Mouse (Mus musculus) heart, embryonic 16.5 days (tissue): ENCODE measurements at regions not wholly inside any gene's neighbourhood (a gene's known extent, or its start where the extent isn't known, plus 50 kb on each side); places are given as distances from the start of the nearest gene placed in this dataset.
"Not testable (repeated sequence)": the region's sequence is repeated elsewhere in the genome, so short reads cannot be mapped to it uniquely, and the experiment has no call there.

Experiments used
- ATAC-seq: fragments of 200-750 bp; cut with Nextera tagmentation; replicated peaks from 2 replicates; pipeline ENCODE4 v1.8.0; 2017; ENCODE audit warnings: moderate number of reproducible peaks; ENCODE audit not compliant: insufficient read depth, low FRiP score; ENCODE audit errors: extremely low read depth
- H3K27ac ChIP-seq: fragments of 300-500 bp; sonication (generic); 2 replicates; pipeline ENCODE4 v1.5.1; 2014; ENCODE audit warnings: mild to moderate bottlenecking, low read length, control low read depth, moderate library complexity
- H3K27me3 ChIP-seq: fragments of 300-500 bp; sonication (generic); 2 replicates; pipeline ENCODE4 v1.6.1; 2014; ENCODE audit warnings: low read length, mixed read lengths; ENCODE audit not compliant: control insufficient read depth, insufficient read depth
- H3K36me3 ChIP-seq: fragments of 300-500 bp; sonication (generic); 2 replicates; pipeline ENCODE4 v1.6.1; 2014; ENCODE audit not compliant: control insufficient read depth, insufficient read depth
- H3K4me1 ChIP-seq: fragments of 300-500 bp; sonication (generic); 2 replicates; pipeline ENCODE4 v1.6.1; 2014; ENCODE audit warnings: low read length, mixed read lengths; ENCODE audit not compliant: control insufficient read depth, insufficient read depth
- H3K4me2 ChIP-seq: fragments of 300-500 bp; sonication (generic); 2 replicates; pipeline ENCODE4 v1.6.1; 2014; ENCODE audit warnings: low read depth, mild to moderate bottlenecking, control low read depth, low read length
- H3K4me3 ChIP-seq: fragments of 300-500 bp; sonication (generic); 2 replicates; pipeline ENCODE4 v1.5.1; 2014; ENCODE audit warnings: mild to moderate bottlenecking, control low read depth, low read length
- H3K9ac ChIP-seq: fragments of 300-500 bp; sonication (generic); 2 replicates; pipeline ENCODE4 v1.6.1; 2014; ENCODE audit warnings: low read length, control low read depth
- H3K9me3 ChIP-seq: fragments of 300-500 bp; sonication (generic); replicated peaks from 2 replicates; pipeline ENCODE4 v1.6.1; 2016; ENCODE audit warnings: low read length; ENCODE audit not compliant: control insufficient read depth
- WGBS: fragments of 180-500 bp; shearing (Covaris S2); extraction: QIAGEN DNeasy Blood & Tissue Kit; methylation state at CpG from one replicate; pipeline ENCODE4 v1.1.7; 2014; 5-methylcytosine and 5-hydroxymethylcytosine counted together

DNA sequence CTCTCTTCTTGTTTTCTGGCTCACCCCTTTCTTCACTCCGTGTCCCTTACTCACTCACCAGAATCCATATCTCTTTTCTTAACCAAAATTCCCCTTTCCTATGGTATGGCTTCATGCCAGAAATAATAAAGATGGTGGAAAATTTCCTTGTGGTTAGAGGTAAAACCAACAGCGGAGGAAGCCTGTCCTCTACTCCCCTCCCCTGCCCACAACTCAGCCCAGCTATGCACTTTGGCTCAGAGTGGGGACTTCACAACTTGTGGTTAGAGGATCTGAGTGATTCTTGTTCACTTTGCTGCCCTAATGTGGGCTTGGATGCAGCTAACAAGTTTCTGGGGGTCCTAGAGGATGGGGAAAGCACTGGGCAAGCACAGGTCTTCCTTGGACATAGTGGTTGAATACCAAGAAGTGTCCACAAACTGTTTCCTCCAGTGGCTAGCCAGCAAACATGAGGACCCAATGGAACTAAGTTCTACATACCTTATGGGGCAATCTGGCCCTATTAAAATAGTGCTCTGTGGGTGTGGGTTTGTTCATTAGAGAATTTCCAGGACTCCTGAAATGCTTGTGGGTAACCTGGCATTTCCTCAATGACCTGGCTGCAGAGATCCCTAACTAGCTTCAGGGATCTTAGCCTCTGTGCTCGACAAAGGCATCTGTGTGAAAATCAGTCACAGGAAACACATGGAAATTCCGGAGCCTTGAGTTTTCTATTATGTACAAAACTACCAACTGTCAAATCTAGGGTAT, 118.9 kb upstream of the Rasgrp1 start:
- Histone ChIP-seq H3K36me3 (no peaks in the 10 kb centered on the region), H3K4me2 (no peak overlapping the region), H3K9ac (no peak overlapping the region), H3K9me3 (no peaks in the 10 kb centered on the region), H3K4me3 (no peak overlapping the region), H3K27me3 (no peaks in the 10 kb centered on the region), H3K27ac (no peak overlapping the region), H3K4me1 (no peaks in the 10 kb centered on the region)
- 58% methylated on average over 4 of the region's 4 CpGs for WGBS
- ATAC-seq = no peak

GRCm38 (mm10) chr2:117474885-117475542, 132.2 kb upstream of the Rasgrp1 start:
- no peak overlapping the region for H3K4me2 ChIP-seq
- H3K36me3 ChIP-seq = no peaks in the 10 kb centered on the region
- H3K4me1 ChIP-seq = no peaks in the 10 kb centered on the region
- no peak overlapping the region for H3K9ac ChIP-seq
- no peaks in the 10 kb centered on the region for H3K27me3 ChIP-seq
- no peak for ATAC-seq
- no peak overlapping the region for H3K4me3 ChIP-seq
- 68% methylated on average over 2 of the region's 2 CpGs for WGBS
- no peaks in the 10 kb centered on the region for H3K9me3 ChIP-seq
- H3K27ac ChIP-seq = no peak overlapping the region

- WGBS = 39% methylated on average over 3 of the region's 3 CpGs
- no peaks in the 10 kb centered on the region for H3K9me3 ChIP-seq
Measured at GRCm38 (mm10) chr2:117475561-117475960, 132.8 kb upstream of the Rasgrp1 start.

GRCm38 (mm10) chr2:117477503-117477902, 134.7 kb upstream of the Rasgrp1 start:
- H3K27ac ChIP-seq, H3K36me3 ChIP-seq, H3K9me3 ChIP-seq, H3K4me2 ChIP-seq, H3K4me1 ChIP-seq, H3K9ac ChIP-seq, H3K27me3 ChIP-seq, H3K4me3 ChIP-seq, ATAC-seq: not testable (repeated sequence)
- WGBS = 76% methylated on average over 11 of the region's 11 CpGs

More at GRCm38 (mm10) chr2:117475561-117475960, 132.8 kb upstream of the Rasgrp1 start:
- Histone ChIP-seq H3K4me2 (no peak overlapping the region), H3K27me3 (no peaks in the 10 kb centered on the region), H3K9ac (no peak overlapping the region), H3K36me3 (no peaks in the 10 kb centered on the region), H3K27ac (no peak overlapping the region), H3K4me1 (no peaks in the 10 kb centered on the region), H3K4me3 (no peak overlapping the region)
- ATAC-seq = no peak

DNA sequence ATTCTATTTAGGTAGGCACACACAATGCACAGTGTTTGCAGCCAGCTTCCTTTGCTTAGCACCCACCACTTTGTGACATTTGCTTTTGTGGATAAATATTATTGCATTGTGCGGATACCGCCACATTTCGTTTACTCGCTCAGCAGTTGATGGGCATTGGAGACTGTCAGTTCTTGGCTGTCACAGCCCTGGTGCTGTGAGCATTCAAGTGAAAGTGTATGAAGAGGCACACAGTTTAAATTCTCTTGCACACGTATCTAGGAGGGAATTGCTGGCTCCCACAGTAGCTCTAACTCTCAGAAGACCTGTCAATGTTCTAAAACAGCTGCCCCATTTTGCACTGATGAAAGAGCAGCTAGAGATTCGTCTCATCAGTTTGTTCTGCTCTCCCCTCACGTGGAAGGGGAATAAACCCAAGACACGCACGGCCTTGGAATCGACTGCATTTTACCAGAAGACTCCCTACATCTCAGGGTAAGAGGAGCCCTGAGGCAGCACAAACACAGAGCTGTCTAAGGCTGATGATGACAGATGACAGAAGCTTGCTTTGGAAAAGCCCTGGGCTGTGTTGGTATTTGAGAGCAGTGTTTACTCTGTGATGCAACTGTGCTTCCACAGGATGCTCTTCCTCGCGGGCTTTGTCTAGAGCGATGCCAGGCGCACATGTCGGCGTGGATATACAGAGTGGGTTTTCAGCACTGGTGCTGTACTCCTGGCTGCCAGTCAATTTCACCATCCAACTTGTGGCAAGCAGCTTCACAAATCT, 136.6 kb upstream of the Rasgrp1 start:
- H3K9me3 ChIP-seq, H3K9ac ChIP-seq, H3K27me3 ChIP-seq, H3K4me3 ChIP-seq, H3K36me3 ChIP-seq, H3K27ac ChIP-seq, ATAC-seq, H3K4me1 ChIP-seq, H3K4me2 ChIP-seq: not testable (repeated sequence)
- WGBS = 60% methylated on average over 14 of the region's 16 CpGs

DNA sequence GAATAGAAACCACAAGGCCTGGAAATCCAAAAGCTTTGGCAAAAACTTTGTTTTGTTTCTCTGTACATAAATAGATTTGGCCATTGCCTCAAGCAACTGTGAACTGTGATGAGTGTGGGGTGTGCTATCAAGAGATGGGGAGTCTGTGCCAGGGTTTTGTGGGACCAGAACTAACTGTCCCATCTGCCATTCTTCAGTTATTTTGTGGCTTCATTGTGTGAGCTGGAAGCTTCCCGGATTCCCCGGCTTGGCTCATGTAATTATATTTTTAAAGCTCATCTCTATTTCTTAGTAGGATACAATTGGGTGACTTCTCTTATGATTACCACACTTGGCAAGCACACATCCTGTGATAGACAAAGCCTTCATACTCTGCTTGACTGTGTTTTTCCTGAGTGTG, 143.6 kb upstream of the Rasgrp1 start:
- H3K36me3 ChIP-seq = no peaks in the 10 kb centered on the region
- no peaks in the 10 kb centered on the region for H3K4me1 ChIP-seq
- H3K4me2 ChIP-seq = no peak overlapping the region
- H3K4me3 ChIP-seq = no peak overlapping the region
- H3K27me3 ChIP-seq = no peaks in the 10 kb centered on the region
- no peak overlapping the region for H3K27ac ChIP-seq
- WGBS = 97% methylated on average over 2 of the region's 2 CpGs
- no peaks in the 10 kb centered on the region for H3K9me3 ChIP-seq
- H3K9ac ChIP-seq = no peak overlapping the region
- ATAC-seq = no peak

GRCm38 (mm10) chr2:117498565-117498964, 155.8 kb upstream of the Rasgrp1 start:
- WGBS = 87% methylated on average over 5 of the region's 5 CpGs
- H3K27me3 ChIP-seq = no peaks in the 10 kb centered on the region

DNA sequence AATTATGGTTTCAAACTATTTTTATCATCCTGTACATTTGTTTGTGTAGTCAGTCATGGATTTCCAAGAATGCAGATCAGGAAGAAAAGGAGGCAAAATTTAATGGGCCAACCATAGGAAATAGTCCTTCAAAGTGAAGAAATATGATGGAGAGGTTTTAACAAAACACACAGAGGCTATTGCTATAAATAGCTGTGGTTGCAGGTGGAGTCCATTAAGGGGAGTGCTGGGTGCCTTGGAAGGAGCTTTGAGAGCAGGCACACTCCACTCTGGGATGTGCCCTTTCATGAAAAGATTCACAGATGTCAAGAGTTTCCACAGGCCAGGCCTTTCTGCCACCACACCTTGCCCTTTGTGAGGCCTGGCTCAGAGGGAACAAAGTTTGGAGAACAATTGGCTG, 159.8 kb upstream of the Rasgrp1 start:
- Histone ChIP-seq H3K9ac (no peak overlapping the region), H3K4me3 (no peak overlapping the region), H3K4me1 (no peaks in the 10 kb centered on the region), H3K36me3 (no peaks in the 10 kb centered on the region), H3K27me3 (no peaks in the 10 kb centered on the region), H3K9me3 (no peaks in the 10 kb centered on the region), H3K27ac (no peak overlapping the region), H3K4me2 (no peak overlapping the region)
- ATAC-seq = no peak

More at GRCm38 (mm10) chr2:117498565-117498964, 155.8 kb upstream of the Rasgrp1 start:
- Histone ChIP-seq H3K4me1 (no peaks in the 10 kb centered on the region), H3K36me3 (no peaks in the 10 kb centered on the region), H3K27ac (no peak overlapping the region), H3K4me2 (no peak overlapping the region), H3K9ac (no peak overlapping the region), H3K9me3 (no peaks in the 10 kb centered on the region), H3K4me3 (no peak overlapping the region)
- ATAC-seq = no peak

- ATAC-seq = no peak
Measured at GRCm38 (mm10) chr2:117511737-117512136, 168.9 kb upstream of the Rasgrp1 start.

More at GRCm38 (mm10) chr2:117511737-117512136, 168.9 kb upstream of the Rasgrp1 start:
- Histone ChIP-seq H3K9me3 (no peaks in the 10 kb centered on the region), H3K9ac (no peak overlapping the region), H3K4me3 (no peak overlapping the region), H3K36me3 (no peaks in the 10 kb centered on the region), H3K27ac (no peak overlapping the region), H3K27me3 (no peaks in the 10 kb centered on the region), H3K4me1 (0 out of 2 replicates have a peak, but pooled peaks cover 2% of the 10 kb centered on the region), H3K4me2 (no peak overlapping the region)
- 62% methylated on average over 3 of the region's 3 CpGs for WGBS
